Mouse (Mus musculus) liver, adult 2 months (tissue): ENCODE measurements around the gene Rassf1. TPM values are rescaled to one million over a fixed set of nuclear protein-coding genes. Genes with fewer than 3 reads are reported as not detected.
A peak's percentile ranks its signal among the peaks of the same experiment; 100 is the strongest.

Source experiments
- DNase-seq: peaks from one replicate; pipeline ENCODE4 v3.0.0-alpha.2; 2011; ENCODE audit warnings: low read depth, low spot score; ENCODE audit errors: extremely low read depth
- H3K27ac ChIP-seq: fragments of 200-500 bp; replicated peaks from 2 replicates; pipeline ENCODE4 v1.5.1; 2012; ENCODE audit warnings: low read depth, mild to moderate bottlenecking, control low read depth, inconsistent platforms, low read length; ENCODE audit not compliant: insufficient read depth
- H3K27me3 ChIP-seq: fragments of 200-500 bp; 2 replicates; pipeline ENCODE4 v1.6.1; 2012; ENCODE audit warnings: mild to moderate bottlenecking, moderate library complexity, low read length, inconsistent platforms; ENCODE audit not compliant: control insufficient read depth, insufficient read depth
- H3K36me3 ChIP-seq: fragments of 200-500 bp; 2 replicates; pipeline ENCODE4 v1.6.1; 2012; ENCODE audit warnings: low read length, inconsistent platforms; ENCODE audit not compliant: control insufficient read depth, insufficient read depth
- H3K4me1 ChIP-seq: fragments of 200-500 bp; 2 replicates; pipeline ENCODE4 v1.6.1; 2011; ENCODE audit warnings: low read length; ENCODE audit not compliant: control insufficient read depth, insufficient read depth
- H3K4me3 ChIP-seq: fragments of 200-500 bp; 2 replicates; pipeline ENCODE4 v1.5.1; 2011; ENCODE audit warnings: low read depth, mild to moderate bottlenecking, control low read depth, low read length, moderate library complexity; ENCODE audit not compliant: insufficient read depth
- H3K79me2 ChIP-seq: fragments of 200-500 bp; 2 replicates; pipeline ENCODE4 v1.6.1; 2012; ENCODE audit warnings: inconsistent platforms, mild to moderate bottlenecking, low read length, moderate library complexity; ENCODE audit not compliant: control insufficient read depth, insufficient read depth
- H3K9ac ChIP-seq: fragments of 200-500 bp; 2 replicates; pipeline ENCODE4 v1.6.1; 2012; ENCODE audit warnings: low read depth, mild to moderate bottlenecking, control low read depth, inconsistent platforms, low read length
- CTCF ChIP-seq: fragments of 200-500 bp; IDR thresholded peaks from 2 replicates; pipeline ENCODE4 v1.5.1; 2011; ENCODE audit warnings: low read depth, low read length, control low read depth
- POLR2A ChIP-seq: fragments of 200-500 bp; IDR thresholded peaks from 2 replicates; pipeline ENCODE4 v1.6.1; 2011; ENCODE audit warnings: low read length, control low read depth; ENCODE audit not compliant: insufficient read depth; ENCODE audit errors: extremely low read depth
- WGBS: fragments of 180-500 bp; shearing (Covaris S2); methylation state at CpG from one replicate; pipeline ENCODE4 v1.1.7; 2018; 5-methylcytosine and 5-hydroxymethylcytosine counted together
- polyA plus RNA-seq: library from polyadenylated mRNA; depleted of rRNA; stranded (reverse); fragments of >200 nt; gene quantifications from 2 replicates; pipeline ENCODE4 v1.2.3, GENCODE M21; 2012
- total RNA-seq: library from RNA; depleted of rRNA; stranded (reverse); fragments of >200 nt; gene quantifications from 2 replicates; pipeline ENCODE4 v1.2.3, GENCODE M21; 2014

Rassf1 gene
- total and polyA plus RNA-seq, 2 experiments: 6.0 to 7.0 TPM

GRCm38 (mm10) chr9:107587833-107588639 is 36.7 kb downstream of the Rassf1 start:
- H3K27ac ChIP-seq: peak overlapping the region; percentile 88
- WGBS: under 1% methylated on average over 33 of the region's 33 CpGs
- TF ChIP-seq POLR2A (no peak), CTCF (no peak)
- H3K79me2 ChIP-seq: no peaks in the 10 kb centered on the region
- peaks cover 4% of the 10 kb centered on the region; the same call in 1 of the 2 replicates for H3K36me3 ChIP-seq
- H3K4me1 ChIP-seq: peaks cover 25% of the 10 kb centered on the region
- peak; percentile 85 for DNase-seq
- peak overlapping the region; percentile 28 for H3K9ac ChIP-seq
- no peaks in the 10 kb centered on the region for H3K27me3 ChIP-seq
- peak overlapping the region; percentile 61 for H3K4me3 ChIP-seq

DNA sequence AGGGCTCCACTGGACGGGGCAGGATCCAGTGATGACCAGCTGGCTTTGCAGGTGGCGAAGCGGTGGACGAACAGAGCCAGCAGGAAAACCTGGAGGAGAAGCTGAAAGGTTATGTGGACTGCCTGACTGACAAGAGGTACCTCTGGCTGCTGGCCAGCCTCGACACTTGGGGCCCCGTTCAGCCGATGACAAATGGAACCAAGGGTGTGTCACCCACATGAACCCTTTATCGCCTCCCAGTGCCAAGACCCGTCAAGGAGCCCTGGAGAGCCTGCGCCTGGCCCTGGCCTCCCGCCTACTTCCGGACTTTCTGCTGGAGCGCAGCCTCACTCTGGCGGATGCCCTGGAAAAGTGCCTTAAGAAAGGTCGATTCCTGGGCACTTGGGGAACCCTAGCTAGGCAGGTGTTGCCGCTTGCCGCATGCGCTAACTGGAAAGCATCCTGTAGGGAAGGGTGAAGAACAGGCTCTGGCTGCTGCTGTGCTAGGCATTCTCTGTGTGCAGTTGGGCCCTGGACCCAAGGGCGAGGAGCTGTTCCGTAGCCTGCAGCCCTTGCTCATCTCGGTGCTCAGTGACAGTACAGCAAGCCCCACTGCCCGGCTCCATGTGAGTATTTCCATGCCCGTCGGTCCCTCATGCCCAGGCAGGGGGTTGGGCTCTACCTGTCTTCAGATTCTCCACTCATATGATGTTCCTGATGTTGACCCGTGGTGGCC is 38.9 kb downstream of the Rassf1 start:
- DNase-seq: no peak
- peaks cover 33% of the 10 kb centered on the region for H3K4me1 ChIP-seq
- peak overlapping the region; percentile 65 for H3K27ac ChIP-seq
- H3K4me3 ChIP-seq: no peak overlapping the region
- no peaks in the 10 kb centered on the region for H3K79me2 ChIP-seq
- H3K36me3 ChIP-seq: peaks cover 4% of the 10 kb centered on the region; the same call in 1 of the 2 replicates
- no peaks in the 10 kb centered on the region for H3K27me3 ChIP-seq
- 26% methylated on average over 25 of the region's 25 CpGs for WGBS
- TF ChIP-seq CTCF (no peak), POLR2A (no peak)
- H3K9ac ChIP-seq: peak overlapping the region; percentile 9

GRCm38 (mm10) chr9:107590773-107591060 is 39.4 kb downstream of the Rassf1 start:
- H3K4me1 ChIP-seq: peaks cover 33% of the 10 kb centered on the region
- WGBS: 36% methylated on average over 6 of the region's 6 CpGs
- no peak for TF ChIP-seq CTCF
- no peak for TF ChIP-seq POLR2A
- H3K27me3 ChIP-seq: no peaks in the 10 kb centered on the region
- no peak overlapping the region for H3K4me3 ChIP-seq
- peak; percentile 96 for DNase-seq
- H3K27ac ChIP-seq: peak overlapping the region; percentile 65
- 0 out of 2 replicates have a peak overlapping the region, but pooled peaks have one; percentile 4 for H3K9ac ChIP-seq
- peaks cover 4% of the 10 kb centered on the region; the same call in 1 of the 2 replicates for H3K36me3 ChIP-seq
- no peaks in the 10 kb centered on the region for H3K79me2 ChIP-seq

GRCm38 (mm10) chr9:107593101-107593976 is 42.0 kb downstream of the Rassf1 start:
- Histone ChIP-seq H3K27ac (peak overlapping the region; percentile 61), H3K9ac (no peak overlapping the region), H3K4me3 (no peak overlapping the region), H3K36me3 (peaks cover 4% of the 10 kb centered on the region; the same call in 1 of the 2 replicates), H3K79me2 (no peaks in the 10 kb centered on the region), H3K27me3 (no peaks in the 10 kb centered on the region), H3K4me1 (peaks cover 36% of the 10 kb centered on the region)
- TF ChIP-seq CTCF (no peak), POLR2A (no peak)
- DNase-seq: peak; percentile 84
- 56% methylated on average over 11 of the region's 11 CpGs for WGBS

DNA sequence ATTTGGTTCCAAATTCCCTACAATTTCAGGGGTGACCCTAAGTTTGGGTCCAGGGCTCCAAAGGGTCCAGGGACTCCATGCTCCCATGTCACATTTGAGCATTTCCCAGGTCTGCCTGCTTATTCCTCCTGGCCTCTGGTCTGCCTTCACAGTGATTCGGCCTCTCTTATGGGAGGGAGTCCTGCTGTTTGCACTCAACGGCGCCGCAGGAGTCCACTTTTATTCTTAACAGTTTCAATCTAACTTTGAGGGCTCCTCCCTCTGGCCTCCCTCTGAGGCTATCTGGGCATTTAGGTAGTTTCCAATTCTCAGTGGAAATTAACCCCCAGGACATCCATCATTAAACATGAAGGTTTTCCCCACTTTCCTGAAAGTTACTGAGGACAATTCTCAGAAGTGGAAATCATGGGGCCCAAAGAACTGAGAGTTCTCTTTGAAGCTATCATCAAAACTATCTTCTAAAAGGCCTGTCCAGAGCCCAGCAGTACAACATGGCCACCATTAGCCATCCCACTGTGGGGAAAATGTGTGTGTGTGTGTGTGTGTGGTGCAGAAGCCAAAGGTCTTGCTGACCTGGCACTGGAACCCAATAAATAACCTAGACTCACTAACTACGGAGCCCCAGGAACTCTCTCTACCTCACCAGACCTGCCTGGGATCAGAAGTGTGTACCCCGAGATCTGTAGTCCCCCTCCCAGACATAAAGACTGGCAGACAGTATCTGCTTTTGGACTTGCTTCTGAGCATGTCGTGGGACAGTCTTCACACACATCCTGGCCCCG is 43.1 kb downstream of the Rassf1 start:
- Histone ChIP-seq H3K27ac (no peak overlapping the region), H3K4me1 (peaks cover 30% of the 10 kb centered on the region), H3K4me3 (no peak overlapping the region), H3K36me3 (peaks cover 4% of the 10 kb centered on the region; the same call in 1 of the 2 replicates), H3K9ac (no peak overlapping the region), H3K79me2 (no peaks in the 10 kb centered on the region), H3K27me3 (no peaks in the 10 kb centered on the region)
- DNase-seq: no peak
- WGBS: 83% methylated on average over 8 of the region's 8 CpGs
- TF ChIP-seq POLR2A: no peak
- TF ChIP-seq CTCF: no peak
